Mouse (Mus musculus) adrenal gland, adult (tissue): ENCODE measurements around the gene Rgl1.

Source experiments
- DNase-seq, 2 experiments: peaks; one replicate each; pipeline ENCODE4 v3.0.0; 2022 to 2023; ENCODE audit warnings: low spot score in 1 of 2; ENCODE audit not compliant: inconsistent age in 2 of 2

Gene Rgl1

DNA sequence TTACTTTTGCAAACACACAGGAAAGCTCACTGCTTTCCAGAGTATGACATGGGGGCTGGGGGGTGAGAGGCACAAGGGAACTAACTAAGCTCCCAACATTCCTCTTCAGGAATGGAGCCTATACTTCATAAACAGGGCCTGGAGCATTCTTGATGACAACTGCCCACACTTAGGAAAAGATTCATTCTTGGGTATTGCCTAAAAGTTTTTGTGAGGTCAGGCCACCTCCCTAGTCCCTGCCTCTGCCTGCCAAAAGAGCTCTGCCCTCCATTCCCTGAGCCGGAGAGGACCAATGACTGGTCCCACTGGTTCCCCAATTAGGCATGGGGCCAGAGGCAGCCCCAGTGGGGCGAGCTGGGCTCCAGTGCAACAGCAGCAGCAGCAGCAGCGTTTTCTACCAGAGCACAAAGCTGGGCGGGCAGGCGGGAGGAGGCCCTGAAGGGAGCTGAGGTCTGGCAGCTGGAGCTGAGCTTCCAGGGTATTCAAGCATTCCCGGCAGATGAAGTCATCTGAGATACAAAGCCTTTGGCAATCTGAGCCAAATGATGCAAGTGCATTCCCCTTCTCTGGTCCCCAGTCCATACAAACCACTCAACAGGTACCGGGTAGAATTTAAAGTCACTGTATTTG, 210.1 kb downstream of the Rgl1 start:
- DNase-seq, result peak; percentile 66 to 85

DNA sequence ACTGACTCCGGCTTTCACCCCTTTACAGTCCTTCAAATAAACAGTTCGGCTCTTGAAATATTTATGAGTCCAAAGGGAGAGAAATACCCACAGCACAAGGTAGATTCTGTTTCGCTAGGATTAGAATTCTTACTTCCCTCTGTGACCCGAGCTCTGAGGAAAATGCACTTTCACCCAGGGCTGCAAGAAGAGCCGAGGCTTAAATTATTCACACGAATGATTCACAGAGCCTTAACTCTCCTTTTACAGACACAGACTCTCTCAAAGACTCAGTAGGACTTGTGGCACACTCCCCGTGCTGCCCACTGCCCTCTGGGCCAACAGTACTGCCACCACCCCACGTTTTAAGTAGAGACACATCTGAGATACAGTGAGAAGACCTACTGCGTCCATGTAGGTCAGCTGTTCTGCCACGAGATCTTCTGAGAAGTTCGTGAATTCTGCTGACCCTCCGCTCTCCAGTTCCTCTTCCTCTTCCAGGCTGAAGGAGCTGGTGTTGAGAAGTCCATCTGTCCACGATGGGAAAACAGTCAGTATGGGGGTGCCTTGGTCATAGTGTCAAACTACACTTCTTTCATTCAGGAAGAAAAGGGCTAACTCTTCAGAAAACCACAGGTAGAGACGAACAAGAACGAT, 212.1 kb downstream of the Rgl1 start:
- no peak for DNase-seq

DNA sequence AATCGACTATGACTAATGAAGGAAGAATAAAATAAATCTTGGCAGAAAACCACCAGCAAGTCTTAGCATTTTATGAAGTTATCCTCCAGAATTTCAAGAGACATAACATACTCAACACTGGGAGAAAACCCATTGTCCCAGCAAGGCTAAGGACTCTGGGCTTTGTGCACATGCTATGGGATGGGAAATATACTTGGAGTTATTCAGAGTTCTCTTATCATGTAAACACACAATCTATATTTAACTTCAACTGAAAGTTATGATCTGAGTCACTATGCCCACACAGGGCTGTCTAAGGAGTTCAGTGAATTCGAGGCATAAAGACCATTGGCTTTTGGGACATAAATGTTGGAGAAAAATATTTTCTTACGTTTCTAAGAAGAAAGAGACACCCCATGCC, 215.2 kb downstream of the Rgl1 start:
- no peak for DNase-seq

DNA sequence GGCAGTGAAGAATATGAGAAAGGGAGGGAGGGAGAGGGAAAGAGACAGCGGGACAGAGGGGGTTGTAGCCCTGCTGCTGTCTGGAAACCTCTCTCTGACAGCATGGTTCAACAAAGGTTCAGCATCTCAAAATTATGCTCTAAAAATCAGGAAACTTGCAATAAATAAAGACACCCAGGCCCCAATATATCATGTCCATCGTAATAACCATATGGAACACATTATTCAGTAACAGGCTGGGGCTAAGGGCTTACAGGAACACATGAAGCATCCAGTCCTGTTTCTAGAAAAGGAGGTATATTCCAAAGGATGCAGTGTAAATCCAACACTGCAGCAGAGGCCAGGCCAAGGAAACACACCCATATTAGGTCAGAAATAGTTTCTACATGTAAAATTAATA, 215.6 kb downstream of the Rgl1 start:
- DNase-seq, result no peak

DNA sequence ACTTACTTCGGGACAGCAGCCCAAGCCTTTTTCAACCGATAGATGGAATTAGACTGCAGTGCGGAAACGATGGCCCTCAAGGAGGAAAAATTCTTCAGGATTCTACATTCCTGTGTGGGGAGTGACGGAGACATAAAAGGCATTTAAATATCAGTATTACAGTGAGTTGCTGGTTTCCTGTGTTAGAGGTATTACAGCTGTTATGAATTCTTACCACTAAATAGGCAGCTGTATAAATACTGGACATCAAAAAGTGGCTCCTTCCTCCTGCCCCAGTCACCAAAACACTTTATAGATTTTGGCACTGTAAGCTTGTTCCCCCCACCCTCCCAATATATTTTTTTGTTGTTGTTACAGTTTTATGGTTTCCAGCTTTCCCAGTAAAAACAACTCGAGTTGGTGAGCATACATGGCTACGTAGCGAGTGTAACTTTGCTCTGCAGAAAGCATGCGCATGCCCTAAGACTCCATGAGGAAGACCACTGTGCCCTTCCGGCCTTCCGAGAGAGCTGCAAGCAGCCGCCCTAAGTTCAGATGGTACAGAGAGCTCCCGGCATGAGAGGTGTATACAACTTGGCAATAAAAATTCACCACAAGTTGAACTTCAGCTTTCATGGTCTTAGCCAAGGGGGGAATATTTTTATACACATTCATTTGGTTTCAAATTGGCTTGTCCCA, 217.0 kb downstream of the Rgl1 start:
- DNase-seq, result no peak

DNA sequence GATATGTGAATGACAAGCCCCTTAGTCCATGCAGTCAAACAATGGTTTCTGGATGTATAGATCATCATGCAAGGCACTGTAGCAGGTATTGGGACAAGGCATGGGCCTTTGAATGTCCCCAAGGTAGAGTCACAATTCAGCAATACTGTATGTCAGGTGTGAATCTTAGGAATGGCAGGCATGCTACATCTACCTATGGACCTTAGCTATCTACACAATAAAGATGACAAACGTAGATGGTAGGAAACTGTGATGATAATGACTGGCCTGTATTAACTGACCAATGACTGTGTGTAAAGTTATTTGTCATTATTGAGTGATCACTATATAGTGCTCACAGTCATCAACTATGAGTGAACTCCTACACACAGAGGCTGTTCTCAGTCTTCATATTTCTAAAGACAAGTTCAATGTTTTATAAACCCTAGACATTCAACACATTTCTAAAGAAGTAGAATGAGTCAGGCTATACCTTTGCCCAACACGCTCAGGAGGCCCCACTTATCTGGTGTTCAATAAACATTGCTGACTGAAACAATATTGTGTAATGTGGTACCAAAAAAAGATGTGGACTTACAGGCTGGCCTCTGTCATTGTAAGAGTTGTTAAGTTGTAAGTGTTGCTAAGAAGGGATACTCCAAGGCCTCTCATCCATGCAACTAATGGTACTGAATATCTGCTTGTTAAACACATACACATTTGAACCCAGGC, 222.5 kb downstream of the Rgl1 start:
- no peak for DNase-seq

GRCm38 (mm10) chr1:152542747-152543378, 223.3 kb downstream of the Rgl1 start:
- no peak for DNase-seq

DNA sequence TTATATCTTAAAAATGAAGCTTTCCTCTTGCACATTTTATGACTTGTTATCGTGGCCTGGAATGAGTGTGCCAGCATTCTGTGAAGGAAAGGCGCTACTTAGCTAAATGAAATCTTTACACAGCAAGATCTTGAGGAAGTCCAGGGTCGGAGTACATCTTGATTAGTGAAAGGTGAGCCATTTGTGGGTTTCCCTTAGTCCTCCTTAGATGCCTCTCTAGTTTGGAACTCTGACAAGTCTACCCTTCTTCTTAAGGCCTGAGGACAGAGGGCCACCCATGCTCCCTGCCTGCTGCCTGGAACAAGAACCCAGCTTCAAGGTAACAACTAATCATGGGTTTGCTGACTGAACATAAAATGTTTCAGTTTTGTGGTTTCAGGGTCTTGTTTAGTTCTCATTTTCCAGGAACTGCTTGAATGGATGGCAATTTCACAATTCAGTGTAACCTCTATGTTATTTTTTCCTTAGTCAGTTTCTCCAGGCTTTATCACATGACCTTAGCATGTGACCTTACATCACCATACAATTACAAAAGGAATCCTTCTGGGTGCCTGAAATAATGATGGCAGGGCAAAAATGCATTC, 225.8 kb downstream of the Rgl1 start:
- DNase-seq, result no peak

- no peak for DNase-seq
These were observed 227.3 kb downstream of the Rgl1 start for GRCm38 (mm10) chr1:152538817-152539216.

GRCm38 (mm10) chr1:152537186-152537585, 229.0 kb downstream of the Rgl1 start:
- DNase-seq, result no peak

DNA sequence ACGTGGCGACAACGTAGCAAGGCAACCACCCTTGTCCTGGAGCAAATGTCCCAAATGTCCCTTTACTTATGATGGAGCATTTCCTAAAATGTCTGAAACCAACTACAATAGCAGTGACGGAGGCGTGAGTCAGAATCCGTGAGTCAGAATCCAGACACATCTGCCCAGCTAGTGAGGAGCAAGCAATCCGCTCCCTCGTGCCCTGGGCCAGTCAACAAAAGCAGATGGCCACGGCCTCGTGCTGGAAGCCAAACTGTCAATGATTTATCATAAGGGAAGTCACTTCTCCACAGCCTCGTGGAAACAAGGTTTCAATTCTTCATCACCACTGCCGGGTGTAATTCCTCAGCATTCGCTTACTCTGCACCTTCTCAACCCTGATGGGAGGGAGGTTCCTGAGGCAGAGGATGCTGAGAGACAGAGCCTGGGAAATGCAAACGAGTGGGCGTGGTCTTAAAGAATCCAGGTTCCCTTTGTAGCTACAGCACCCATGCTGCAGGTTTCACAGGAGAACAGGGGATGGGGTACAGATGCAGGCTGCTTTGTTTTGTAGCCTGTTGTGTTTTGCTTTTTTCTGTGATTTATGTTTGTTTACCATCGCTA, 229.6 kb downstream of the Rgl1 start:
- peak; percentile 68 to 89 for DNase-seq

GRCm38 (mm10) chr1:152534531-152534930, 231.6 kb downstream of the Rgl1 start:
- no peak for DNase-seq

GRCm38 (mm10) chr1:152531498-152531897, 234.7 kb downstream of the Rgl1 start:
- DNase-seq, result peak; percentile 24 to 65

- DNase-seq, result no peak
These were observed 237.4 kb downstream of the Rgl1 start for GRCm38 (mm10) chr1:152528778-152529177.

- no peak for DNase-seq
These were observed 237.9 kb downstream of the Rgl1 start for GRCm38 (mm10) chr1:152528214-152528613.

GRCm38 (mm10) chr1:152526154-152526553, 240.0 kb downstream of the Rgl1 start:
- DNase-seq, result no peak

GRCm38 (mm10) chr1:152524987-152525648, 241.0 kb downstream of the Rgl1 start:
- peak; percentile 83 to 93 for DNase-seq

- no peak for DNase-seq
These were observed 241.9 kb downstream of the Rgl1 start for GRCm38 (mm10) chr1:152524098-152524892.

GRCm38 (mm10) chr1:152523292-152523691, 242.9 kb downstream of the Rgl1 start:
- no peak for DNase-seq
